Mouse (Mus musculus) thymus, postnatal 0 days (tissue): Measurements from ENCODE around the gene Treml1. TPM values are rescaled to one million over a fixed set of nuclear protein-coding genes. Genes with fewer than 3 reads are reported as not detected.
A peak's percentile ranks its signal among the peaks of the same experiment; 100 is the strongest.

Source experiments
- DNase-seq: peaks from one replicate; pipeline ENCODE4 v3.0.0-alpha.2; 2015; ENCODE audit warnings: low spot score
- polyA plus RNA-seq: library from polyadenylated mRNA; unstranded; fragments of >200 nt; fragmentation: Nextera tagmentation; extraction: Ambion mirVana; gene quantifications from 2 replicates; pipeline ENCODE4 v1.2.1, GENCODE M21; 2015

The Treml1 gene
- polyA plus RNA-seq, 1 experiment from 2014 or later: 0.10 TPM

DNA sequence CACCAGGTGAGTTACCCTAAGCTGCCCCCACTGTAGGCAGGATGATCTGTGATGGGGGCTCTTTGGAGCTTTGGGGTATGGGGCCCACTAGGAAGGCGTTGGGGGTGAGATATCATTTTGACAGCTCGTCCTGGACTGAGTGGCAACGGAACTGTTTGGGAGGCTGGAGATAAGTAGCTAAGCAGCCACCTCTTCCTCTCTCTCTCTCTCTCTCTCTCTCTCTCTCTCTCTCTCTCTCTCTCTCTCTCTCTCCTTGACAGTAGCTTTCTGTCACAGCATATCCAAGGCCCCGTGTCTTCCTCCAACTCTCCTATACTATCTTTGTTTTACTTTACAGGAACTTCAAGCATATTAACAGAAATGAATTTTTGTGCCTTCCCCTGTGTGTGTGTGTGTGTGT, 746 bp downstream of the Treml1 start:
- DNase-seq: no peak

DNA sequence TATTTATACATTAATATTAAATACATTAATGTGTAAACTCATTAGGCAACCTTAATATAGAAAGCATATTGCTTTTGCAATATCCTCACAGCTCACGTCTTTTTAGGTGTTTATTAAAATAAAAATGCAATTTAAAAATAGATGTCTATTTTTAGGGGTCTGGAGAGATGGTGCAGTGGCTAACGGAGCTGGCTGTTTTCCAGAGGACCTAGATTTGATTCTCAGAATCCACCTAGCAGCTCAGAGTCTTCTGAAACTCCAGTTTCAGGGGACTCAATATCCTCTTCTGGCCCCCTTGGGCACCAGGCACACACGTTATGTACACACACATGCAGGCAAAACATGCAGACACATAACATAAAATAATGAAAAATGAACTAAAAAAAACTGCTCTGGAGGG, 2.6 kb downstream of the Treml1 start:
- no peak for DNase-seq

DNA sequence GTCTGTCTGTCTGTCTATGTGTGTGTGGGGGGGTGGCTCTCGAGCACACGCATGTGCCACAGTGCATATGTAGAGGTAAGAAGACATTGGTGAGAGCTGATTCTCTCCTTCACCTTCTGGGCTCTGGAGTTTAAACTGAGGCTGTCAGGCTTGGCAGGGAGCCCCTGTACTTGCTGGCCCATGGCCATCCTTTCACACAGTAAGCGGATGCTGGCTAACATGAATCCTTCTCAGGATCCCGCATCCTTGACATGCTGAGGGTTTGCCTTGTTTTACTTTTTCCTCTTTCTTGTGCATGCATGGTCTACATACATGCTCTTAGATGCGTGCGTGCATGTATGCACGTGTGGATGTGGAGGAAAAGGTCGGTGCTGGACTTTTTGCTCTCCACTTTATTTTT, 3.2 kb downstream of the Treml1 start:
- DNase-seq: no peak

GRCm38 (mm10) chr17:48363421-48363965, 3.8 kb downstream of the Treml1 start:
- no peak for DNase-seq

- no peak for DNase-seq
These were observed 5.9 kb downstream of the Treml1 start for GRCm38 (mm10) chr17:48365511-48366155.

- no peak for DNase-seq
These were observed 7.1 kb downstream of the Treml1 start for GRCm38 (mm10) chr17:48366806-48367205.

DNA sequence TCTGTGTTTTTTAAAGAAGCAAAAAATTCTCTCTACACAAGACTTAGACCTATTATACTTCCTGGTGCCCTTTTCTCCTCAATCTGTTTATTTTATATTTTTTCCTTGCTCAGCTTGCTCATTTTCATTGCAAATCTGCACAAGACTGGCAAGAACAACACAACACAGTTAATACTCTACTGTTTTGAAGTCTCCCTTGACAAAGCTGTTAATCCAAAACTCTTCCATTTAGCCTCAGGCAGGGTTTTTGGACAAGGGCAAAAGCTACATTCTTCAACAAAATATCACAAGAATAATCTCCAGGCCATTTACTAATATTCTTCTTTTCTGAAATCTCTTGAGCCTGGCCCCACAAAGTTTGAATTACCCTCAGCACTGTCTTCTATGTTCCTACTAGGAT, 11.9 kb downstream of the Treml1 start:
- DNase-seq: no peak

DNA sequence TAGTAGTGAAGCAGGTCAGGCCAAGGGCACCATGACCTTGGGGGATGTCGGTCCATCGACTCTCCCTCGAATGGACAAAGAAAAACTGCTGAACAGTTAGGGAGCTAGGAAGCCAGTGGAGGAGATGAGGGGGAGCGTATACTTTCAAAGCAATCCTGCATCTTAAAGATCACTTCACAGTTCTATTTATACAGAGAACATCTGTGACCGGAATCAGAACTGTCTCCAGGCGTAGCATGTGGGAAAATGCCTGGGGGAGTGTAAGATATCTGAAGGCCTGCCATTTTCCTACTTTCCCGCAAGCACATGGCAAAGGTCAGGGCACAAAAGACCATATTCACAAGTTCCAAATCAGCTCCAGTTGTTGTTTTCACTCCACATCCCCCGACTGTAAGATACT, 13.3 kb downstream of the Treml1 start:
- no peak for DNase-seq

DNA sequence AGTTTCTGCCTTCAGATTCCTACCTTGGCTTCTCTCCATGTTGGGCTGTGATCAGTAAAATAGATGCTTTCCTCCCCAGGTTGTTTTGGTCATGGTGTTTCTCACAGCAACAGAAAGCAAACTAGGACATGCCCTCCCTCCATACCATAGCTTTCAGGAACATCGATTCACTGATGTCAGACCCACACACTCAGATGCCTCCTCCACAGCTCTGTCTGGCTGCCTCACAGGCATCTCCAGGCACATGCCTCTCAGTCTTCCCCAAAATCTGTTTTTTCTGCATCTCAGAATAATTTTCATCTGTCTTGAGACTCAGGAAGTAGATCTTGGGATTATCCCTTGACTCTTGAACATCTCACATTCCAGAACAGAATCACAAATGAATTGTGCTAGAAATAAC, 16.4 kb downstream of the Treml1 start:
- no peak for DNase-seq

GRCm38 (mm10) chr17:48379050-48379449, 19.3 kb downstream of the Treml1 start:
- no peak for DNase-seq

DNA sequence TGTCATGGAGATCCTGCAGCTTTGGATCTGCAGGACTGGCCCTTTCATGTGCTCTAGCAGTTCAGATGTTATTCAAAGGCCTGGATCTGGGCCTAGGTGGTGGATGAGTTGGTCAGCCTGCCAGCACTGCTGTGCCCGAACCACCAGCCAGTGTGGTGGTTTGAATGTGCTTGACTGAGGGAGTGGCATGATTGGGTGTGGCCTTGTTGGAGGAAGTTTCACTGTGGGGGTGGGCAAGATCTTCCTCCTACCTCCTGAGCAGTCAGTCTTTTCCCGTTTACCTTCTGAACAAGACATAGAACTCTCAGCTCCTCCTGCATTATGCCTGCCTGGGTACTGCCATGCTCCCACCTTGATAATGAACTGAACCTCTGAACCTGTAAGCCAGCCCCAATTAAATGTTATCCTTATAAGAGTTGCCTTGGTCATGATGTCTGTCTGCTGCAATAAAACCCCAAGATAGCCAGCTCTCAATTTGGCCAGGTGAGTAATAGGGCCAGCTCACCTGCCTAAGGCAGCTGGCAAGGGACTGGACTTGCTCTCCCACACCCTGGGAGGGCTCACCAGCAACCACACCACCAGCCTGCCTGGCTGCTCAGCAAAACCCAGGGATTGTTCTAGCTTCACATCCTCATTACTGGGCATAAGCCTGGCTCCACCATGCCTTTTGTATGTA, 26.2 kb downstream of the Treml1 start:
- DNase-seq: no peak

DNA sequence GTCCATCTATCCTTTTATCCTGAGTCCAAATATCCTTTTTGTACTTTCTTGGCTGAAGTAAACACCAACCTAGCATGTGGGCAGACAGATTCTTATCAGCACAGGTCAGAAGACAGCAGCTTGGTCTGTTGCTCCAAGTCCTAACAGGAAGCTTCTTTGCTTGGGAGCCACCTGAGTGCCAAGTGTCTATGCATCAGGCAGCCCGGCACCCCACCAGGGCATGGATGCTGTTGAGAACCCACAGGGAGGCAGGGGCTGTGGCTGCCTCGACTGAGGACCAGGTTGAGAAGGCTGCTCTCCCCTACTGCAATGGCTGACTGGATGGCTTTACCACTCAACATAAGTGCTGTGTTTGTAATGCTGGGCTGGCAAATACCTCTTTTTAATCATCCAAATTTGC, 28.9 kb downstream of the Treml1 start:
- no peak for DNase-seq

- no peak for DNase-seq
These were observed 29.7 kb downstream of the Treml1 start for GRCm38 (mm10) chr17:48389442-48389841.

DNA sequence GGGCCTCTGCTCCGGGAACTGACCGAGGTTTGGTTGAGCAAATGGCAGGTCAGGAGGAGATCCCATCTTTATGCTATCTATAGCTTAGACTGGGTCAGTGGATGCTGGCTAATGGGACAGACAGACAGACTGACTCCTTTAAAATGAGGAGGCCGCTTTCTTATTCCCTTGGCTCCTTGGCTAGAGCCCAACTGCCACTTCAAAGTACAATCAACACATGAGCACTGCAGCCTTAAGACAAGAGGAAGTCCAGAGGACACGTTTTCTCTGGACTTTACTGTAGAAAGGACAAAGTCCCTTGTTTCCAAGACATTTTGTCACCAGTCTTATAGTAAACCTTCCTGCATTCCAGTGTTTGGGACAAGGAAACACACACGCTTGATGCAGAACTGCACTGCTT, 31.7 kb downstream of the Treml1 start:
- DNase-seq: no peak

DNA sequence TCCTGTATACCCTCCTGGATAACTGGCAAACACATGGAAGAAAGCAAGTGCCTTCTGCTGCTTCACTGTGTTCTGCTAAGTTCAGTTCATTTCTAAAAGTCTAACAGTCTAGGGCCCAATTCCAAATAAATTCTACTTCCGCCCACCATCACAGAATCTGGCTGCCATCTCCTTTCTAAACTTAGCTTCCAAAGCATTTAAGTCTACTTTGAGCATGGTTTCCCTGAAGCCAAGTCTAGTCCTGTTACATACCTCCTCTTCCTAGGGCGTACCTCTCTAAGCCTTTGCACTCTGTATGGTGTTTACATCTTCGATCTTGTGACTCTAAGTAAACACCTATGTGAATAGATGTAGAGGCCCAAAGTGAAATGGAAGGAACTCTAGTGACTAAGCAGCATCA, 32.9 kb downstream of the Treml1 start:
- DNase-seq: no peak

- DNase-seq: no peak
These were observed 42.0 kb downstream of the Treml1 start for GRCm38 (mm10) chr17:48401710-48402109.

- DNase-seq: no peak
These were observed 43.0 kb downstream of the Treml1 start for GRCm38 (mm10) chr17:48402751-48403150.

GRCm38 (mm10) chr17:48403848-48404247, 44.1 kb downstream of the Treml1 start:
- no peak for DNase-seq

GRCm38 (mm10) chr17:48404706-48405105, 45.0 kb downstream of the Treml1 start:
- DNase-seq: no peak

DNA sequence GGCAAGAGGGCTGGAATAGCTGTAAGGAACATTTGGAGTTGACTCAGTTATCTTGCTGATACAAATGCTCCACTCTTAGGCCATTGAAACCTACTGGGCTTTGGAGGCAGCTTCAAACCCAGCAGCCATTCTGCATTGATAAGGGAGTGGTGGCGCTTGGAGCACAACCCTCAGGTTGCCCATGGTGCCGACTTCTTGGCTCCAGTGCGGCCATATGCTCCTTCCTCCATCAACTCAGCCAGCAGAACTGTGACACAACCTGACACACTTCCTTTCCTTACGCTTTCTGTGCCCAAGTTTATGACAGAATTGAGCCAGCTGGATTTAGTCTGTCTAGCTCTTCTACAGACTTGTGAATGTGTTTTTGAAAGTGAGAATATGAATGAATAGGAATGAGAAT, 47.4 kb downstream of the Treml1 start:
- DNase-seq: no peak

DNA sequence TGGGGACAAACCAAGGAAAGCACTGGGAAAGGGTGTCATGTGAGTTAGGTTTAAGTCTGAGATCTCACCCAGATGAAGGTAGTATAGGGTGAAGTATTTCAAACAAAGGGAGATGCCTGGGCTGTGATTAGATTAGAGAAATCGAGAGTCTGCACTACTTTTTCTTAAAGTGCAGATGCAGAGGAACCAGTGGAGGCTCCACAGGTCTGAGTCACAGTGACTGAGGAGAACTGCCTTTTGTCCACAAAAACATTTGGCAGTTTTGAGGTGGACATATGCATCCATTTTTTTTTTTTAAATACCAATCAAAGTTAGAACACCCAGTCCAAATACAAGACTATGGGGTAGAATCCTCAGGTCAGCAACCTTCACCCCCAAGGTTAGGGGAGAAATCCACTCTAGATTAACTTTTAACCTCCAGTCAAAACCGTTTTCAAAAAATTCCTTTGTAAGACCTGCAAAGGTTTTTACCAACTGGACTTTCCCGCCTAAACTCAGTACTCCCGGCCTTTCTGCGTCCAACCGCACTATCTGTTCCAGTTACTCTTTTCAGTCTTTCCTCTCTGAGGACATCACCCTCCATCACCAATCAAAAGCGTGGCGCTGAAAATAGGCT, 48.3 kb downstream of the Treml1 start:
- DNase-seq: no peak

- DNase-seq: peak; percentile 87
These were observed 49.0 kb downstream of the Treml1 start for GRCm38 (mm10) chr17:48408526-48409291.
